Mouse (Mus musculus) spleen, adult 18-20 months (tissue): ENCODE results near the gene Ddah1.

Experiments
- DNase-seq, 2 experiments: peaks; one replicate each; pipeline ENCODE4 v3.0.0; 2022; ENCODE audit warnings: mixed read lengths in 2 of 2

Ddah1 gene

DNA sequence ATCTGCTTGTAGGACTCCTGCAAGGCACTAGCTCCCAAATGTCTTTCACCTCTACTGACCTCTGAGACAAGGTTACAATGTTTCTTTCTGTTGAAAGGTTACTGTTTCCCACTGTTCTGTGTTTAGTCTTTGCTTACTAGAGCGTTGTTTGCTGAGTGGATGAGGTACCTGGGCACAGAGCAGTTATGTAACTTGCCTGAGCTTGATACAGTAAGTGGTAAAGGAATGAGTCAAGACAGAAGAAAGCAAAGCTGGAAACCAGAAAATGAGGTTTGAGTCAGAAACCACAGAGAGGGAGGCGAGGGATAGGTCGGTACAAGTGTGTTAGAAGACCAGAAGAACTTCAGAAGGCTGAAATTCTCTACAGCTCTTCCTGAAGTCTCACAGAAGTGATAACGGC lies 158.4 kb downstream of the Ddah1 start:
- no peak for DNase-seq

DNA sequence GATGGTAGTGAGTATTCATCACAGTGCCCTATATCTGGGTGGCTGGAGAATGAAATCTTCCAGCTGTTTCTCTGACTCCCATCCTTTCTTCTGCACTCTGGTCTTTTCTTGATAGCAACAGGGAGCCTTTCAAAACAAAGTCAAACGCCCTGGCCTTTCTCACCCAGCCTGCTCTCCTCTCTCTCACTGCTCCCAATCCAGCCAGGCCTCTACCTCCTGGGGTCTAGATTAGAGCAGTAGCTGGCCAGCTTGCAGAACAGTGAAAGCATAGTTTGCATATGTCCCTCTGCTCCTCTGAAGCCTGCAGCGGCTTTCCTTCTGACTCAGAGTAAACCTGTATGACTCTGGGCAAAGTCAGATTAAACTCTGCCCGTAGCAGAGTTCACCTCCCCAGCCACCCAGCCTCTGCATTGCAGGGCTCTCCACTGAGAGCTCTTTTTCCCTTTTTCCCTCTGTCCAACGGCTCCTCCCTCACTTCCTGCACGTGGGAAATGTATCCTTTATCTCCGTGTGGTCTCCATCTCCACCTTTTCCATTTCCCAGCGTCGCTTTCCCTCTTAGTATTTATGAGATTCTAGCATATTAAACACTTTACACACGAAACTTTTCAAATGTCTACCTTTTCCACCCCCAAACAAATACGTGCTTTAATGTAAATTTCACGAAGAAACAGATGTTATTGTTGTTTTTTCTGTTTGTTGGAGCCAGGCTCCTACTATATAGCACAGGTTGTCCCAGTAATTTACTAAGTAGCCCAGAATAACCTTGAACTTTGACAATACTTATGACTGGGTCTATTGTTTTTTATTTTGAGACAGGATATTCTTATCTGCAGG lies 163.8 kb downstream of the Ddah1 start, which contains the start of gene Bcl10:
TSS of gene Bcl10 (plus strand) at position 786 of the 836 bp plus-strand sequence.
- no peak for DNase-seq

DNA sequence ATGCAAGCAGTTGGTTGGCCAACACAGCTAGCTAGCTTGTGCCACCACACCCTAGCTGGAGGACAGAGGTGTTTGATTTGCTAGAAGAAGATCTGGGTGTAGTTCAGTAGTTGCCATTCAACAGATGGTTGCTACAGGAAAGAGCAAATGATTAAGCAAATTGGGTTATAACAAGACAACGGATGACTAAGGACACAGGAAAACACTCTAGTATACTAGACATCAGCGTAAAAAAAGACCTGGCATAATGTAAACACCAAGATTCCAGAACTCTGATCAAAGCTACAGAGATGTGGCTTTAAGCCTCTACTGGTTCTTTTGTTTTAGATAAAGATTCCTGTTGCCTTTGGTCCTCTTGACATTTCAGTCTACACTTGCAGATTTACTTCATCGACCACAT lies 164.5 kb downstream of the Ddah1 start:
- no peak for DNase-seq

DNA sequence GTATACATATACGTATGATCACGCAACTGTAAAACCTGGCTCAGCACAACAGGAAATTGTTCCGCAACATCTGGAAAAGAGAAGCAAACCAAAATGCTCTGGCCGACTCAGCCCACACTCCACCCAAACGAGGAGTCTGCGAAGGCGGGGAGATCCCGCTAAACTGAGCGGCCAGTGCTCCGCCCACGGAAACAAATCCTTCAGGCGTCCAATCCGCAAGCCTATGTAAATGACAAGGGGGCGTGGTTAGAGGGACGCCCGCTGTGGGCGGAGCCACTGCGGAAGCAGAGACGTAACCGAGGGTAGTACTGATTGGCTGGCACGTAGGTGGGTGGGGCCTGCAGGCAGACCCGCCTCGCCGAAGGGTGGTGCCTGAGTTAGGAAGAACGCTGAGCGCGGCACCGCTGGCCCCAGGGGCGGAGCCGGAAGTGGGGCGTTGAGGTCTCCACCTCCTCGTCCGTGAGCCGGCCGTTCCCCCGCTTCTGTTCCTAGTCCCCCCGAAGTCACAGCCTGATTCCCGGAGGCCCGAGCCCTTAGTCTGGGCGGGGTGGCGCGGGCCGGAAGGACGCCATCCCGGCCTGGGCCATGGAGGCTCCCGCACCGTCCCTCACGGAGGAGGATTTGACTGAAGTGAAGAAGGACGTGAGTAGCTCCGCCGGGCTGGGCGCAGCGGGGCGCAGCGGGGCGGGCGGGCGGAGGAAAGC lies 165.6 kb downstream of the Ddah1 start:
- DNase-seq, result peak; percentile 98 to 99

DNA sequence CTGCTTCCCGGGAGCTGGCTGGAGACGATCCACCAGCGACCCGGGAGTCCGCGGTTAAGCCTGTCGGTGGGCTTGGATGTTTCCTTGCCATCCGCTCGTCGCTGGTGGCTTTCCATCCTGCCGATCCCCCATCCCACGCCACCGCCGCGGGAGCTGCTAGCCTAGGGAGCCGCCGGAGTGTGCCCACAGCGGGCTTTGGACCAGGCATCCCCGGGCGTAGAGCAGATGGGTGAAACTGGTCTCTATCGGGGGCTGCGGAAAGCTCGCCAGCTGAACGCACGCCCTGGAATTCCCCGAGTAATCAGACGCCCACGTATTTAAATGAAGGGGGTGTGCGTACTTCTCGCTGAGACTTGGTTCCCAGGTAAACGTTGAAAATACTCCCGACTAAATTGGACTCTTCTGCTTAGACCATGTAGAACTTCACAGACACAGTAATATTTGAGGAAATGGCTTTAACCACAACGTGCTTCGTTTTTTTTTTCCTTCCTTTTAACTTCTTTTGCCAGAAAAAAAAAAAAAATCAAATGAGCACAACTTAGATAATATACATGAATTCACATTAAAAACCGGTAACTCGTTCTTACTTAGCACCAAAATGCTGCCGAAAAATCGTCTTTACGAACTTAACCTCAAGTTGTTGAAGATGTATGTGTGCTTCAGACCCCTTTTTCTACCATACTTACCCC lies 166.3 kb downstream of the Ddah1 start:
- DNase-seq, result peak; percentile 63 to 66

DNA sequence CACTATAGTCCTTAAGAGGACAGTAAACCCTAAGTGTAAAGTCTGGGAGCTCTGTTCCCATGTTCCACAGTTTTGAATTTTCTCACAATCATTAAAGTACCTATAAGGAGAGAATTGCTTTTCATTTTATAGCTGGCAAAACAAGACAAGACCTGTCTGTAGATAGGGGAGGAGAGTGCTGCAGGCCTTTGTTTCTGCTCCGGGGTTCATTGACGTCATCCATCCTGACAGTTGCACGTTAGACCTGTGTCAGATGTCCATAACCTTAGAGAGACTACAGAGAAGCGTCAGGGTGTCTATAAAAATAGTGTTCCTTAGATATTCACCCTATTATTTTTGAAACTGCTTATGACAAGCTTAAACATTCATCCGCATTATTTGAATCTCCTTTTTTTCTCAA lies 167.0 kb downstream of the Ddah1 start:
- DNase-seq, result no peak

DNA sequence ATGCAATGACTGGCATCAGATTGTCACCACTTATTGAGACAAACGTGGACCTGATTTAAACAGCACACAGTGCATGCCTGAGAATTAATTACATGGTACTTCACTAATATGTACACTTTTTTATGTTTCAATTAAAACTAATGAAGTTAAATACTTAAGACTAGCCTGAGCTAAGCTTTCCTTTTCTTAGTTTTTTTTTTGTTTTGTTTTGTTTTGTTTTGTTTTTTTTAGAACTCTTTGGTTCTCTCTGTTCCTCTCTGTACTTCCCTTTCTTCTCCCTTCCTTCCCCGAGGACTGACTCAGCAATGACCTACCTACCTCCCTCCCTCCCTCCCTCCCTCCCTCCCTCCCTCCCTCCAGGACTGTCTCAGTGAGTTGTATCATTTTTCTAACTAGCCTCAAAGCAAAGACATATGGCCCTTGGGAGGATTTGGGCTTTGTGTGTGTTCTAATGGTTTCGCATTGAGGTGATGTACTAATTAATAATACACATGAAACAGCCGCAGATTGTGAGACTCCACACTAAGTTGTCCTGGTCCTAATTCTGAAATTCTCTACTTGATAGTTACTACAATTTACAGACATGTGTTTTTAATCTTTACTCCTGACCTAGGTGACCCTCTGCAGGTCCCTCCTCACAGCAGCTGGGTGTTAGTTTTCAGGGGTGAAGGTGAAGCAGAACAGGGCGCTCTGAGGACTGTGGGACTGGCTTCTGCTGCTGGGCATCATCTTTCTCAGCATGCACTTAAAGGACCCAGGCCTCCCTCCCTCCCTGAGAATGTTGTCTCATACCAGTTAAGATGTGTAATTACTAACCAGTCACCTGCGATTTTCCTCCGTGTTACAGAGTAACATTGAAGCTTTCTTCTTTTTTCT lies 171.3 kb downstream of the Ddah1 start:
- DNase-seq, result no peak

DNA sequence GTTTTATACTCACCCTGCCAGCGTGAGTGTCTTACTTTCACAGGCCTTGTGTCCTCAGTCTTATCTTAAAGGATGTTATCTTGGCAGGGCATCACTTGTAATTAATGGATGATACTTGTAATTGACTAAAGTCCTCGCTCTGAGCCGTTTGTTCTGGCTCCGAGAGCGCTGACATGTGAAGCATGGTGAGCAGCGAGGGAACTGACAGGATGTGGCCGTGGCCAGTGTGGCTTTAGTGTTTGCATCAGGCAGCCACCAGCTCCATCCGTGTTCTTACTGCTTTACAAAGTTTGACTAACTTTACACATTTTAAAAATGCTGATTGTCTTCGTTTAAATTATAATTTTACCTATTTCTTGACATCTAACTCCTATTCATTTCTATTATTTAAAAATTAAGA lies 175.4 kb downstream of the Ddah1 start:
- DNase-seq, result no peak

DNA sequence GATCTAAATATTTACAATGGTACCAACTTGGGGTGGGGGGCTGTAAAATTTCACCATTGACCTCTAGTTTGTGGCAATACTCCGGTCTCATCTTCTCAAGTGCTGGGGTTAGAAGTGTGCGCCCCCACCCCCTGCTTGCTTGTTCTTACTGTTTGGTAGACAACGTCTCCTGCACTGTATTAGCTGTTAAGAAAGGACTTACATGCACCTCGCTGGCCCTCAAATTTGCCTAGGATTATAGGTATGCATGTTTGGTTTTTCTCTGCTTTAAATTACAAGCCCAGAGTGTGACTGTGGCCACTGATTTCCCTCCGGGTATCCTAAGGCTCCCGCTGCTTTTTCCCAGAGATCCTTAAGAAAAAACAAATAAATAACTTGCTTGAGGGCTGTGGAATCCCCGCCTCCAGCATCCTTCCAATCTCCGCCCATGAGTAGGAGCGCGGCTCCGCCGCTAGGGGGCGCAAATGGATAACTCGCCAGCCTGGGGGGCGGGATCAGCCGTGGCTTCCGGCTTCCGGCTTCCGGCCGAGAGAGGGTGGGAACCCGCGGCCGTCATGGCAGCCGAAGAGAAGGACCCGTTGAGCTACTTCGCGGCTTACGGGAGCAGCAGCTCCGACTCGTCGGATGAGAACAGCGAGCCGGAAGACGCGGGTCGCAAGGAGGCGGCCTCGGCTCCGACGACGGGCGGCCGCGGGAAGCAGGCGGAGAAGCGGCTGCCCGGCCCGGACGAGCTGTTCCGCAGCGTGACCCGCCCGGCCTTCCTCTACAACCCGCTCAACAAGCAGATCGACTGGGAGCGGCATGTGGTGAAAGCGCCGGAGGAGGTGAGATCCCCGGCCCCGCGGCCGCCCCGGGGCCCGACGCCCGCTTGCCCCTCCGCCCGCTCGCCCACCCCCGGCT lies 179.3 kb downstream of the Ddah1 start, which contains the start of gene 2410004B18Rik:
TSS of gene 2410004B18Rik (plus strand) at position 510 of the 900 bp plus-strand sequence.
- peak; percentile 79 to 90 for DNase-seq

DNA sequence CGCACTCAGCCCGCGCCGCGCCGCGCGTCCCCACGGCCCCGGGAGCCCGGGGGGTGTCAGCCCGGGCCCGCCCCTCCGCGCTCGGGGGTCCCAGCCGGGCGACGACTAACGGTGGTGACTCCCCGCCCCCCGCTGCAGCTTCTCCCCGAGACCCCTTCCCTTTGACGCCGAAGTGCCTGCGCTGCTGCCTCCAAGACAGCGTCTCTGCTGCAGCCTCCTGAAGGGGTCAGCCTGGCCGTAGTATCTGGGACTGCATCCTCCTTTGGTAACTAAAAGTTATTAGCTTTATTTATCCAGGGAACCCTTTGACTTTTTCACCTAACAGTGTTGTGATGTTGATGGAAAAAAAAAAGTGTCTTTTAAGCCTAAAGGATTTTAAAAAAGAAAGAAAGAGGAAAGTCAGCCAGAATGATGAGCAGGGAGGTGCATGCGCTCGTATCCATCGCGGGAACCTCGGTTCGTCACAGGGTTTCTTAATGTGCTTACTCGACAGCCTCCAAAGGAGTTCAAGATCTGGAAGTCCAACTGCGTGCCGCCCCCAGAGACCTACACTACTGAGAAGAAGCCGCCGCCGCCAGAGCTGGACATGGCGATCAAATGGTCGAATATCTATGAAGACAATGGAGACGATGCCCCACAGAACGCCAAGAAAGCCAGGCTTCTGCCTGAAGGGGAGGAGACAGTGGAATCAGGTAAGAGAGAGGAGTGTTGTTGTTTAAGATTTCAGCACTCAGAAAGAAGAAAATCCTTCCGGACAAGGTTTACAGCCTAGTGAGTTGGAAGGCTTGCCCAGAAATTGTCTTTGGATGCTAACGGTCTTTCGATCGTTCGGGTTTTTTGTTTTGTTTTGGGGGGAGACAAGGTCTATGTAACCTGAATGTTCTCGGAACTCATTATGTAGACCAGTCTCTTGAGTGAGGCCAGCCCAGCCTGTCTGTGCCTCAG lies 180.2 kb downstream of the Ddah1 start:
- no peak for DNase-seq

DNA sequence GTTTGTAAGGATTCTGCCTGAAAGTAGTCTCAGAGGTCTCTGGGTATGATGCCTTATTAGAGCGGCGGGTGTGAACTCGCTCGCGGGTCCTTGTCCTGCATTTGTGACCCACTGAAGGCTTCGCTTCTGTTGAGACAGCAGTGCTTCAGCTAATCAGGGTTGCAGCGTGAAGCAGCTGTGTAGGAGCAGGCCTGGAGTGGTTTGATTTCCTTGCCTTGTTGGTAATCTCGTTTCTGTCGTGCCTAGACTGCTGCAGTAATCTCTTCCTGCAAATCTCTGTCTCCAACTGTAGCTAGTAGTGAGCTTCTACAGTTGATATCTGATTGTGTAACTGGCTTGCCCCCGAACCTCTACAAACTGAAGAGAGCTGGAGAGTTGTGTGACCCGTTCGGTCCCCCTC lies 180.9 kb downstream of the Ddah1 start:
- no peak for DNase-seq

DNA sequence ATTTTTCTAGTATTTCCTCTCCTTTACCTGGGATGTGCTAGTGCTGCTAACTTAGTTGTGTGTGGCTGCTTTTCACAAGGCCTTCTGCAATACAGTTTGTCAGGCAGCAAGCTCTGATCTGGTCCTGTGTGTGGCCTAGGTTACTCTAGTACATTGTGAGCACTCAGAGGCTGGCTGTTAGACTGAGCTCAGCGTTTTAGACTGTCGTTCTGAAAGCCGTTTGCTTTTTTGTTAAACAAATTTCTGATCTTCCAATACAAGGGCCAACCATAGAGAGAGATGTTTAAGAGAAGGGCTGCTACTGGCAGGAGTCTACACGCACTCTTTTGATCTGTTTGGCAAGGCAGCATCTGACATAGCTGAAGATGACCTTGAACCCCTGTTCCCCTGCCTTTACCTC lies 181.5 kb downstream of the Ddah1 start:
- DNase-seq, result no peak

DNA sequence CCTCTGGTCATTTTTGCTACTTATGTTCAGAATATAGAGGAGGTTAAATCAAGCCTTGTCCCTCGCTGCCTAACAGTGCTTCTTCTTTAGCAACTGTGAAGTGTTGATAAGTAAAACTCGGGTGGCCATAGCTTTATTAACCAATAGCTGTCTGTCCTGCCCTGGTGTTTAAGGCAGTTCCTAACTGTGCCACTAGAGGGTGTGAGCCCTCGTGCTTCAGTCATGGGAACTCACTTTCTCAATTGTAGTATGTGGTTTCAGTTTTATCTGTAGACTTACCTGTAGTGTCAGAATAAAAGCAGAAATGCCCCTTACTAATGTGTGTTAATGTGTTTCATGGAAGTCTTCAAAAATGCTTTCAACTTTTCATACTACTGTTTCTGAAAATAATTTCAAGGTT lies 183.5 kb downstream of the Ddah1 start:
- DNase-seq, result peak; percentile 53 to 72
